Mouse (Mus musculus): ENCODE data around the gene Ech1.

Gene Ech1

GRCm38 (mm10) chr7:28824941-28825685, at the start of gene Ech1:
Gene Ech1, plus strand, starts transcription at chr7:28825217.
- DNase-seq (ENCODE audit: low read depth, low spot score) = peak; percentile 96

- DNase-seq (ENCODE audit: low read depth, low spot score) = no peak
Measured at GRCm38 (mm10) chr7:28778825-28779224, 46.2 kb upstream of the Ech1 start.

GRCm38 (mm10) chr7:28780067-28780658, 44.9 kb upstream of the Ech1 start:
- peak; percentile 92 for DNase-seq (ENCODE audit: low read depth, low spot score)

GRCm38 (mm10) chr7:28780857-28781256, 44.2 kb upstream of the Ech1 start:
- no peak for DNase-seq (ENCODE audit: low read depth, low spot score)

GRCm38 (mm10) chr7:28781261-28781663, 43.8 kb upstream of the Ech1 start:
- no peak for DNase-seq (ENCODE audit: low read depth, low spot score)

- DNase-seq (ENCODE audit: low read depth, low spot score) = no peak
Measured at GRCm38 (mm10) chr7:28785161-28785560, 39.9 kb upstream of the Ech1 start.

- DNase-seq (ENCODE audit: low read depth, low spot score) = no peak
Measured at GRCm38 (mm10) chr7:28787884-28788283, 37.1 kb upstream of the Ech1 start.

GRCm38 (mm10) chr7:28788307-28789195, 36.5 kb upstream of the Ech1 start, which contains the start of gene Rinl:
Gene Rinl, plus strand, starts transcription at chr7:28788969.
- no peak for DNase-seq (ENCODE audit: low read depth, low spot score)

GRCm38 (mm10) chr7:28789235-28789634, 35.8 kb upstream of the Ech1 start:
- DNase-seq (ENCODE audit: low read depth, low spot score) = no peak

- DNase-seq (ENCODE audit: low read depth, low spot score) = peak; percentile 57
Measured at GRCm38 (mm10) chr7:28790066-28790806, 34.8 kb upstream of the Ech1 start.

- DNase-seq (ENCODE audit: low read depth, low spot score) = peak; percentile 84
Measured at GRCm38 (mm10) chr7:28791706-28792105, 33.3 kb upstream of the Ech1 start.

- DNase-seq (ENCODE audit: low read depth, low spot score) = peak; percentile 66
Measured at GRCm38 (mm10) chr7:28792391-28793185, 32.4 kb upstream of the Ech1 start.

GRCm38 (mm10) chr7:28793834-28794233, 31.2 kb upstream of the Ech1 start:
- DNase-seq (ENCODE audit: low read depth, low spot score) = peak; percentile 74

GRCm38 (mm10) chr7:28794496-28794895, 30.5 kb upstream of the Ech1 start:
- no peak for DNase-seq (ENCODE audit: low read depth, low spot score)

GRCm38 (mm10) chr7:28795832-28796231, 29.2 kb upstream of the Ech1 start:
- DNase-seq (ENCODE audit: low read depth, low spot score) = peak; percentile 82

GRCm38 (mm10) chr7:28796562-28796975, 28.4 kb upstream of the Ech1 start:
- peak; percentile 91 for DNase-seq (ENCODE audit: low read depth, low spot score)

GRCm38 (mm10) chr7:28799994-28800393, 25.0 kb upstream of the Ech1 start:
- DNase-seq (ENCODE audit: low read depth, low spot score) = no peak

- peak; percentile 62 for DNase-seq (ENCODE audit: low read depth, low spot score)
Measured at GRCm38 (mm10) chr7:28801451-28801850, 23.6 kb upstream of the Ech1 start.

GRCm38 (mm10) chr7:28801901-28802670, 22.9 kb upstream of the Ech1 start:
- peak; percentile 86 for DNase-seq (ENCODE audit: low read depth, low spot score)

Data from R1 (cell line).